Mouse (Mus musculus): Measurements from ENCODE around the gene Fetub. TPM values are rescaled to one million over a fixed set of nuclear protein-coding genes. Genes with fewer than 3 reads are reported as not detected.

Fetub gene
- polyA plus RNA-seq, 1 experiment from 2014 or later: not detected

- Histone ChIP-seq H3K27ac (ENCODE audit: low read depth, low read length) (no peak overlapping the region), H3K4me1 (ENCODE audit: control insufficient read depth, insufficient read depth, low read length) (no peaks in the 10 kb centered on the region), H3K4me3 (ENCODE audit: low read length) (no peak overlapping the region), H3K9ac (ENCODE audit: low read depth, low read length) (no peak overlapping the region), H3K27me3 (ENCODE audit: control insufficient read depth, insufficient read depth, low read length) (no peaks in the 10 kb centered on the region), H3K9me3 (ENCODE audit: control insufficient read depth, low read length) (no peaks in the 10 kb centered on the region), H3K4me2 (replicated peaks; ENCODE audit: low read depth, low read length) (no peak overlapping the region), H3K36me3 (ENCODE audit: control insufficient read depth, insufficient read depth, low read length) (no peaks in the 10 kb centered on the region)
- whole genome bisulfite sequencing: 88% methylated on average over 5 of the region's 5 CpGs
- no peak for ATAC-seq (ENCODE audit: low FRiP score, low TSS enrichment)
Observed at GRCm38 (mm10) chr16:22883441-22883840, 34.7 kb upstream of the Fetub start.

GRCm38 (mm10) chr16:22885356-22885755, 32.8 kb upstream of the Fetub start:
- Histone ChIP-seq H3K36me3 (ENCODE audit: control insufficient read depth, insufficient read depth, low read length) (no peaks in the 10 kb centered on the region), H3K4me3 (ENCODE audit: low read length) (no peak overlapping the region), H3K9ac (ENCODE audit: low read depth, low read length) (no peak overlapping the region), H3K4me2 (replicated peaks; ENCODE audit: low read depth, low read length) (no peak overlapping the region), H3K9me3 (ENCODE audit: control insufficient read depth, low read length) (no peaks in the 10 kb centered on the region), H3K27me3 (ENCODE audit: control insufficient read depth, insufficient read depth, low read length) (no peaks in the 10 kb centered on the region), H3K27ac (ENCODE audit: low read depth, low read length) (no peak overlapping the region), H3K4me1 (ENCODE audit: control insufficient read depth, insufficient read depth, low read length) (no peaks in the 10 kb centered on the region)
- no peak for ATAC-seq (ENCODE audit: low FRiP score, low TSS enrichment)
- WGBS: 10% methylated on average over 4 of the region's 4 CpGs

- no peak for ATAC-seq (ENCODE audit: low FRiP score, low TSS enrichment)
- WGBS: 71% methylated on average over 3 of the region's 3 CpGs
- no peaks in the 10 kb centered on the region for H3K4me1 ChIP-seq (ENCODE audit: control insufficient read depth, insufficient read depth, low read length)
- H3K27me3 ChIP-seq (ENCODE audit: control insufficient read depth, insufficient read depth, low read length): no peaks in the 10 kb centered on the region
- H3K4me3 ChIP-seq (ENCODE audit: low read length): no peak overlapping the region
- no peak overlapping the region for H3K27ac ChIP-seq (ENCODE audit: low read depth, low read length)
- no peak overlapping the region for H3K4me2 ChIP-seq (replicated peaks; ENCODE audit: low read depth, low read length)
- H3K36me3 ChIP-seq (ENCODE audit: control insufficient read depth, insufficient read depth, low read length): no peaks in the 10 kb centered on the region
- H3K9me3 ChIP-seq (ENCODE audit: control insufficient read depth, low read length): no peaks in the 10 kb centered on the region
- no peak overlapping the region for H3K9ac ChIP-seq (ENCODE audit: low read depth, low read length)
Observed at GRCm38 (mm10) chr16:22886726-22887125, 31.4 kb upstream of the Fetub start.

- no peak for ATAC-seq (ENCODE audit: low FRiP score, low TSS enrichment)
- WGBS: 83% methylated on average over 4 of the region's 4 CpGs
- H3K4me2 ChIP-seq (replicated peaks; ENCODE audit: low read depth, low read length): no peak overlapping the region
- H3K9ac ChIP-seq (ENCODE audit: low read depth, low read length): no peak overlapping the region
- H3K27ac ChIP-seq (ENCODE audit: low read depth, low read length): no peak overlapping the region
- no peaks in the 10 kb centered on the region for H3K4me1 ChIP-seq (ENCODE audit: control insufficient read depth, insufficient read depth, low read length)
- H3K36me3 ChIP-seq (ENCODE audit: control insufficient read depth, insufficient read depth, low read length): no peaks in the 10 kb centered on the region
- H3K27me3 ChIP-seq (ENCODE audit: control insufficient read depth, insufficient read depth, low read length): no peaks in the 10 kb centered on the region
- no peak overlapping the region for H3K4me3 ChIP-seq (ENCODE audit: low read length)
- no peaks in the 10 kb centered on the region for H3K9me3 ChIP-seq (ENCODE audit: control insufficient read depth, low read length)
Observed at GRCm38 (mm10) chr16:22888835-22889234, 29.3 kb upstream of the Fetub start.

GRCm38 (mm10) chr16:22889716-22890115, 28.4 kb upstream of the Fetub start:
- H3K27me3 ChIP-seq (ENCODE audit: control insufficient read depth, insufficient read depth, low read length): no peaks in the 10 kb centered on the region
- H3K4me1 ChIP-seq (ENCODE audit: control insufficient read depth, insufficient read depth, low read length): no peaks in the 10 kb centered on the region
- 88% methylated on average over 8 of the region's 8 CpGs for WGBS
- no peaks in the 10 kb centered on the region for H3K9me3 ChIP-seq (ENCODE audit: control insufficient read depth, low read length)
- no peak for ATAC-seq (ENCODE audit: low FRiP score, low TSS enrichment)
- H3K9ac ChIP-seq (ENCODE audit: low read depth, low read length): no peak overlapping the region
- no peak overlapping the region for H3K27ac ChIP-seq (ENCODE audit: low read depth, low read length)
- no peak overlapping the region for H3K4me3 ChIP-seq (ENCODE audit: low read length)
- H3K36me3 ChIP-seq (ENCODE audit: control insufficient read depth, insufficient read depth, low read length): no peaks in the 10 kb centered on the region
- H3K4me2 ChIP-seq (replicated peaks; ENCODE audit: low read depth, low read length): no peak overlapping the region

- Histone ChIP-seq H3K27ac (ENCODE audit: low read depth, low read length) (no peak within 1 kb of the TSS), H3K4me2 (replicated peaks; ENCODE audit: low read depth, low read length) (no peak within 1 kb of the TSS), H3K9me3 (ENCODE audit: control insufficient read depth, low read length) (no peaks in the 10 kb centered on the region), H3K36me3 (ENCODE audit: control insufficient read depth, insufficient read depth, low read length) (no peaks in the 10 kb centered on the region), H3K4me1 (ENCODE audit: control insufficient read depth, insufficient read depth, low read length) (no peaks in the 10 kb centered on the region), H3K9ac (ENCODE audit: low read depth, low read length) (no peak within 1 kb of the TSS), H3K27me3 (ENCODE audit: control insufficient read depth, insufficient read depth, low read length) (no peaks in the 10 kb centered on the region), H3K4me3 (ENCODE audit: low read length) (no peak within 1 kb of the TSS)
- 89% methylated on average over 11 of the region's 11 CpGs for WGBS
- no peak for ATAC-seq (ENCODE audit: low FRiP score, low TSS enrichment)
Observed at GRCm38 (mm10) chr16:22890683-22891510, 27.2 kb upstream of the Fetub start, which contains the start of gene Ahsg. TSS of gene Ahsg (plus strand) at chr16:22891277.

GRCm38 (mm10) chr16:22891733-22892154, 26.4 kb upstream of the Fetub start:
- no peak for ATAC-seq (ENCODE audit: low FRiP score, low TSS enrichment)
- Histone ChIP-seq H3K36me3 (ENCODE audit: control insufficient read depth, insufficient read depth, low read length) (no peaks in the 10 kb centered on the region), H3K9me3 (ENCODE audit: control insufficient read depth, low read length) (no peaks in the 10 kb centered on the region), H3K27ac (ENCODE audit: low read depth, low read length) (no peak overlapping the region), H3K27me3 (ENCODE audit: control insufficient read depth, insufficient read depth, low read length) (no peaks in the 10 kb centered on the region), H3K9ac (ENCODE audit: low read depth, low read length) (no peak overlapping the region), H3K4me2 (replicated peaks; ENCODE audit: low read depth, low read length) (no peak overlapping the region), H3K4me3 (ENCODE audit: low read length) (no peak overlapping the region), H3K4me1 (ENCODE audit: control insufficient read depth, insufficient read depth, low read length) (no peaks in the 10 kb centered on the region)
- WGBS: 92% methylated on average over 8 of the region's 8 CpGs

- WGBS: 70% methylated on average over 7 of the region's 8 CpGs
- Histone ChIP-seq H3K4me3 (ENCODE audit: low read length) (no peak overlapping the region), H3K9ac (ENCODE audit: low read depth, low read length) (no peak overlapping the region), H3K27me3 (ENCODE audit: control insufficient read depth, insufficient read depth, low read length) (no peaks in the 10 kb centered on the region), H3K4me1 (ENCODE audit: control insufficient read depth, insufficient read depth, low read length) (no peaks in the 10 kb centered on the region), H3K4me2 (replicated peaks; ENCODE audit: low read depth, low read length) (no peak overlapping the region), H3K9me3 (ENCODE audit: control insufficient read depth, low read length) (no peaks in the 10 kb centered on the region), H3K36me3 (ENCODE audit: control insufficient read depth, insufficient read depth, low read length) (no peaks in the 10 kb centered on the region), H3K27ac (ENCODE audit: low read depth, low read length) (no peak overlapping the region)
- ATAC-seq (ENCODE audit: low FRiP score, low TSS enrichment): no peak
Observed at GRCm38 (mm10) chr16:22894095-22894494, 24.0 kb upstream of the Fetub start.

GRCm38 (mm10) chr16:22896618-22897017, 21.5 kb upstream of the Fetub start:
- no peak overlapping the region for H3K4me3 ChIP-seq (ENCODE audit: low read length)
- H3K36me3 ChIP-seq (ENCODE audit: control insufficient read depth, insufficient read depth, low read length): no peaks in the 10 kb centered on the region
- ATAC-seq (ENCODE audit: low FRiP score, low TSS enrichment): no peak
- H3K9me3 ChIP-seq (ENCODE audit: control insufficient read depth, low read length): no peaks in the 10 kb centered on the region
- H3K4me2 ChIP-seq (replicated peaks; ENCODE audit: low read depth, low read length): no peak overlapping the region
- no peak overlapping the region for H3K27ac ChIP-seq (ENCODE audit: low read depth, low read length)
- H3K4me1 ChIP-seq (ENCODE audit: control insufficient read depth, insufficient read depth, low read length): no peaks in the 10 kb centered on the region
- H3K27me3 ChIP-seq (ENCODE audit: control insufficient read depth, insufficient read depth, low read length): no peaks in the 10 kb centered on the region
- no peak overlapping the region for H3K9ac ChIP-seq (ENCODE audit: low read depth, low read length)
- WGBS: 70% methylated on average over 2 of the region's 2 CpGs
